Mouse (Mus musculus): ENCODE measurements around the gene Inka1.
A peak's percentile ranks its signal among the peaks of the same experiment; 100 is the strongest.

Inka1 gene

GRCm38 (mm10) chr9:107983421-107983890 lies 2.2 kb downstream of the Inka1 start:
- DNase-seq = peak; percentile 50

- peak; percentile 51 for DNase-seq
Measured at GRCm38 (mm10) chr9:107982681-107983346, 2.9 kb downstream of the Inka1 start, which contains the start of gene Gm20661. Gene Gm20661, plus strand, starts transcription at chr9:107983058.

- no peak for DNase-seq
Measured at GRCm38 (mm10) chr9:107981684-107982605, 3.7 kb downstream of the Inka1 start.

- no peak for DNase-seq
Measured at GRCm38 (mm10) chr9:107978815-107979214, 6.9 kb downstream of the Inka1 start.

- no peak for DNase-seq
Measured at GRCm38 (mm10) chr9:107975399-107976386, 10.0 kb downstream of the Inka1 start, which contains the start of gene Uba7. Gene Uba7, plus strand, starts transcription at chr9:107975505.

- DNase-seq = no peak
Measured at GRCm38 (mm10) chr9:107974491-107975171, 11.0 kb downstream of the Inka1 start.

- DNase-seq = no peak
Measured at GRCm38 (mm10) chr9:107971690-107972541, 13.8 kb downstream of the Inka1 start.

- no peak for DNase-seq
Measured at GRCm38 (mm10) chr9:107970311-107970710, 15.4 kb downstream of the Inka1 start.

GRCm38 (mm10) chr9:107968531-107968930 lies 17.1 kb downstream of the Inka1 start:
- no peak for DNase-seq

GRCm38 (mm10) chr9:107967437-107967836 lies 18.2 kb downstream of the Inka1 start:
- DNase-seq = no peak

- no peak for DNase-seq
Measured at GRCm38 (mm10) chr9:107966676-107967075, 19.0 kb downstream of the Inka1 start.

GRCm38 (mm10) chr9:107964681-107965080 lies 21.0 kb downstream of the Inka1 start:
- DNase-seq = no peak

GRCm38 (mm10) chr9:107963700-107964099 lies 22.0 kb downstream of the Inka1 start:
- DNase-seq = peak; percentile 89

GRCm38 (mm10) chr9:107962916-107963315 lies 22.8 kb downstream of the Inka1 start:
- no peak for DNase-seq

GRCm38 (mm10) chr9:107961881-107962280 lies 23.8 kb downstream of the Inka1 start:
- peak; percentile 64 for DNase-seq

- peak; percentile 75 for DNase-seq
Measured at GRCm38 (mm10) chr9:107961351-107961762, 24.3 kb downstream of the Inka1 start.

GRCm38 (mm10) chr9:107960928-107961327 lies 24.8 kb downstream of the Inka1 start:
- DNase-seq = no peak

GRCm38 (mm10) chr9:107959896-107960295 lies 25.8 kb downstream of the Inka1 start:
- DNase-seq = no peak

GRCm38 (mm10) chr9:107957141-107957540 lies 28.5 kb downstream of the Inka1 start:
- DNase-seq = no peak

GRCm38 (mm10) chr9:107955613-107956289 lies 29.9 kb downstream of the Inka1 start:
- DNase-seq = no peak
